Mouse (Mus musculus) liver, postnatal 0 days (tissue): ENCODE measurements around the gene Exoc8. TPM values are rescaled to one million over a fixed set of nuclear protein-coding genes. Genes with fewer than 3 reads are reported as not detected.

Experiments used
- ATAC-seq: fragments of 200-750 bp; cut with Nextera tagmentation; 2 replicates; pipeline ENCODE4 v1.8.0; 2017; ENCODE audit warnings: mild to moderate bottlenecking, moderate library complexity
- DNase-seq: peaks from one replicate; pipeline ENCODE4 v3.0.0-alpha.2; 2016
- H3K27ac ChIP-seq: fragments of 300-500 bp; sonication (generic); 2 replicates; pipeline ENCODE4 v1.5.1; 2014; ENCODE audit warnings: antibody characterized with exemption, moderate library complexity, mild to moderate bottlenecking, low read depth
- H3K27me3 ChIP-seq: fragments of 300-500 bp; sonication (generic); 2 replicates; pipeline ENCODE4 v1.6.1; 2014; ENCODE audit warnings: low read length, control low read depth, mixed read lengths; ENCODE audit not compliant: insufficient read depth
- H3K36me3 ChIP-seq: fragments of 300-500 bp; sonication (generic); replicated peaks from 2 replicates; pipeline ENCODE4 v1.6.1; 2014; ENCODE audit warnings: mild to moderate bottlenecking, control low read depth, low read length, moderate library complexity, mixed read lengths; ENCODE audit not compliant: insufficient read depth
- H3K4me1 ChIP-seq: fragments of 300-500 bp; sonication (generic); 2 replicates; pipeline ENCODE4 v1.6.1; 2014; ENCODE audit warnings: antibody characterized with exemption, mild to moderate bottlenecking, control low read depth; ENCODE audit not compliant: insufficient read depth
- H3K4me2 ChIP-seq: fragments of 300-500 bp; sonication (generic); 2 replicates; pipeline ENCODE4 v1.6.1; 2014; ENCODE audit warnings: low read depth, mild to moderate bottlenecking, low read length, moderate library complexity, mixed read lengths
- H3K4me3 ChIP-seq: fragments of 300-500 bp; sonication (generic); 2 replicates; pipeline ENCODE4 v1.5.1; 2014; ENCODE audit warnings: low read depth, low read length
- H3K9ac ChIP-seq: fragments of 300-500 bp; sonication (generic); replicated peaks from 2 replicates; pipeline ENCODE4 v1.6.1; 2014; ENCODE audit warnings: mild to moderate bottlenecking, moderate library complexity
- H3K9me3 ChIP-seq: fragments of 300-500 bp; sonication (generic); 2 replicates; pipeline ENCODE4 v1.6.1; 2016; ENCODE audit warnings: mild to moderate bottlenecking, control low read depth, low read length, mixed read lengths
- CTCF ChIP-seq: sonication (generic); IDR thresholded peaks from 2 replicates; pipeline ENCODE4 v1.5.1; 2016; ENCODE audit warnings: antibody characterized with exemption, low read depth
- EP300 ChIP-seq: IDR thresholded peaks from 2 replicates; pipeline ENCODE4 v1.6.1; 2016; ENCODE audit warnings: antibody characterized with exemption, low read depth, mild to moderate bottlenecking
- WGBS: fragments of 180-500 bp; shearing (Covaris S2); extraction: QIAGEN DNeasy Blood & Tissue Kit; methylation state at CpG from one replicate; pipeline ENCODE4 v1.1.7; 2014; ENCODE audit not compliant: insufficient replicate concordance; 5-methylcytosine and 5-hydroxymethylcytosine counted together
- polyA plus RNA-seq: library from polyadenylated mRNA; unstranded; fragments of >200 nt; fragmentation: Nextera tagmentation; extraction: Ambion mirVana; gene quantifications from 2 replicates; pipeline ENCODE4 v1.2.1, GENCODE M21; 2015

Exoc8 gene
- 2.7 and 2.8 TPM in 2 replicates for polyA plus RNA-seq

- WGBS, result under 1% methylated on average over 107 of the region's 114 CpGs
These were observed at the start of gene Exoc8, which contains the start of gene Sprtn for GRCm38 (mm10) chr8:124897386-124898250. Gene Exoc8, minus strand, starts transcription at chr8:124897705. Gene Sprtn, plus strand, starts transcription at chr8:124897886.

GRCm38 (mm10) chr8:124944406-124944805 is 46.9 kb upstream of the Exoc8 start:
- Histone ChIP-seq H3K27me3 (no peaks in the 10 kb centered on the region), H3K36me3 (no peaks in the 10 kb centered on the region; the same call in 1 of the 2 replicates), H3K4me1 (peaks cover 20% of the 10 kb centered on the region), H3K9me3 (no peaks in the 10 kb centered on the region), H3K9ac (no peak overlapping the region), H3K4me3 (no peak overlapping the region), H3K4me2 (no peak overlapping the region), H3K27ac (no peak overlapping the region)
- ATAC-seq, result no peak
- no peak for DNase-seq
- TF ChIP-seq CTCF (no peak), EP300 (no peak)
- 85% methylated on average over 7 of the region's 7 CpGs for WGBS

More at GRCm38 (mm10) chr8:124897386-124898250, at the start of gene Exoc8, which contains the start of gene Sprtn:
- TF ChIP-seq EP300 (no peak), CTCF (no peak)
- no peaks in the 10 kb centered on the region for H3K9me3 ChIP-seq
- DNase-seq (peak; percentile 99), ATAC-seq (peak; percentile 88)
- peak within 1 kb of the TSS; percentile 95 for H3K4me3 ChIP-seq
- H3K36me3 ChIP-seq, result peaks cover 47% of the 10 kb centered on the region
- peak within 1 kb of the TSS; percentile 100 for H3K4me2 ChIP-seq
- peak within 1 kb of the TSS; percentile 89 for H3K27ac ChIP-seq
- H3K4me1 ChIP-seq, result peaks cover 26% of the 10 kb centered on the region
- H3K9ac ChIP-seq, result peak within 1 kb of the TSS; percentile 90
- no peaks in the 10 kb centered on the region for H3K27me3 ChIP-seq

- DNase-seq, result no peak
- WGBS, result 96% methylated on average over 6 of the region's 6 CpGs
These were observed 46.3 kb upstream of the Exoc8 start for GRCm38 (mm10) chr8:124943801-124944200.

DNA sequence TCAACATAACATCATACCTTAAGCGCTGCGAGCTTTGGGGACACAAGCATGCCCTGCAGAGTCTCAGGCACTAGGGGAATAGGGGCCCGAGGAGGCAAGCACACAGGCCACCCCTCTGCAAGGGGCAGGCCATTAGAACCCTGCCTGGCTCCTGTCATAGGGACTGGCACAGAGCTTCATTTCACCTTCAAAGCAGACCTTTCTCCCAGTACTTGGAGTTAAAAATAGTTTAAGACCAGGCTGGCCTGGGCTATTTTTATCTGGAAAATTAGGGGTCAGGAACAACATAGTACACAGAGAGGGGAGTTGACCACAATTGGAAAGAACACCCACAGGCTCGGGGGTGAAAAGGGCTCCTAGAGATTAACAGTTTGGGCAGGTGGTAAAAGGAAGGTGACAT is 39.8 kb upstream of the Exoc8 start:
- peaks cover 6% of the 10 kb centered on the region; the same call in 1 of the 2 replicates for H3K4me1 ChIP-seq
- WGBS, result 85% methylated on average over 4 of the region's 4 CpGs
- no peak overlapping the region for H3K9ac ChIP-seq
- ATAC-seq (no peak), DNase-seq (no peak)
- H3K4me2 ChIP-seq, result no peak overlapping the region
- H3K9me3 ChIP-seq, result no peaks in the 10 kb centered on the region
- H3K36me3 ChIP-seq, result peaks cover 4% of the 10 kb centered on the region; the same call in 1 of the 2 replicates
- H3K4me3 ChIP-seq, result no peak overlapping the region
- H3K27me3 ChIP-seq, result no peaks in the 10 kb centered on the region
- no peak for TF ChIP-seq EP300
- no peak for TF ChIP-seq CTCF
- H3K27ac ChIP-seq, result no peak overlapping the region

More at GRCm38 (mm10) chr8:124943801-124944200, 46.3 kb upstream of the Exoc8 start:
- Histone ChIP-seq H3K4me3 (no peak overlapping the region), H3K9me3 (no peaks in the 10 kb centered on the region), H3K27ac (no peak overlapping the region), H3K4me2 (no peak overlapping the region), H3K36me3 (peaks cover 4% of the 10 kb centered on the region; the same call in 1 of the 2 replicates), H3K4me1 (peaks cover 20% of the 10 kb centered on the region), H3K27me3 (no peaks in the 10 kb centered on the region), H3K9ac (no peak overlapping the region)
- TF ChIP-seq EP300 (no peak), CTCF (no peak)
- ATAC-seq, result no peak

GRCm38 (mm10) chr8:124936699-124937098 is 39.2 kb upstream of the Exoc8 start:
- Histone ChIP-seq H3K9me3 (no peaks in the 10 kb centered on the region), H3K4me2 (no peak overlapping the region), H3K27ac (no peak overlapping the region), H3K36me3 (peaks cover 4% of the 10 kb centered on the region; the same call in 1 of the 2 replicates), H3K4me1 (peaks cover 6% of the 10 kb centered on the region; the same call in 1 of the 2 replicates), H3K4me3 (no peak overlapping the region), H3K9ac (no peak overlapping the region), H3K27me3 (no peaks in the 10 kb centered on the region)
- WGBS, result 88% methylated on average over 10 of the region's 10 CpGs
- DNase-seq (no peak), ATAC-seq (no peak)
- no peak for TF ChIP-seq CTCF
- TF ChIP-seq EP300, result no peak

- H3K27ac ChIP-seq, result no peak overlapping the region
- H3K9me3 ChIP-seq, result no peaks in the 10 kb centered on the region
- no peak for DNase-seq
- TF ChIP-seq EP300 (no peak), CTCF (no peak)
- H3K4me1 ChIP-seq, result peaks cover 9% of the 10 kb centered on the region
- H3K27me3 ChIP-seq, result no peaks in the 10 kb centered on the region
- H3K4me3 ChIP-seq, result no peak overlapping the region
- no peak overlapping the region for H3K4me2 ChIP-seq
- no peak overlapping the region for H3K9ac ChIP-seq
- ATAC-seq, result no peak
- WGBS, result 87% methylated on average over 5 of the region's 5 CpGs
- H3K36me3 ChIP-seq, result peaks cover 4% of the 10 kb centered on the region; the same call in 1 of the 2 replicates
These were observed 37.6 kb upstream of the Exoc8 start for GRCm38 (mm10) chr8:124935116-124935515.
